Mouse (Mus musculus): ENCODE data around the gene Ctcfl. TPM values are rescaled to one million over a fixed set of nuclear protein-coding genes. Genes with fewer than 3 reads are reported as not detected.
"Not testable (repeated sequence)": the region's sequence is repeated elsewhere in the genome, so short reads cannot be mapped to it uniquely, and the experiment has no call there.

Ctcfl gene
- polyA plus RNA-seq, 1 experiment from 2014 or later = 0.04 TPM

GRCm38 (mm10) chr2:173132794-173133300 is 13.5 kb upstream of the Ctcfl start:
- no peak for DNase-seq (ENCODE audit: low spot score)

GRCm38 (mm10) chr2:173132262-173132661 is 12.9 kb upstream of the Ctcfl start:
- Histone ChIP-seq H3K27me3 (ENCODE audit: insufficient read depth, poor library complexity, severe bottlenecking) (peaks cover 7% of the 10 kb centered on the region; the same call in 1 of the 2 replicates), H3K9me3 (peaks cover 2% of the 10 kb centered on the region; the same call in 1 of the 2 replicates), H3K27ac (no peak overlapping the region), H3K36me3 (no peaks in the 10 kb centered on the region), H3K4me3 (no peak overlapping the region), H3K4me1 (replicated peaks) (peaks cover 8% of the 10 kb centered on the region; the same call in 1 of the 2 replicates)
- WGBS = 88% methylated on average over 13 of the region's 13 CpGs
- DNase-seq (ENCODE audit: low spot score) = no peak

More at GRCm38 (mm10) chr2:173132794-173133300, 13.5 kb upstream of the Ctcfl start:
- H3K4me1 ChIP-seq (replicated peaks) = peaks cover 8% of the 10 kb centered on the region; the same call in 1 of the 2 replicates
- 76% methylated on average over 8 of the region's 8 CpGs for WGBS
- H3K36me3 ChIP-seq = no peaks in the 10 kb centered on the region
- no peaks in the 10 kb centered on the region for H3K9me3 ChIP-seq
- no peak overlapping the region for H3K4me3 ChIP-seq
- peaks cover 7% of the 10 kb centered on the region; the same call in 1 of the 2 replicates for H3K27me3 ChIP-seq (ENCODE audit: insufficient read depth, poor library complexity, severe bottlenecking)
- no peak overlapping the region for H3K27ac ChIP-seq

DNA sequence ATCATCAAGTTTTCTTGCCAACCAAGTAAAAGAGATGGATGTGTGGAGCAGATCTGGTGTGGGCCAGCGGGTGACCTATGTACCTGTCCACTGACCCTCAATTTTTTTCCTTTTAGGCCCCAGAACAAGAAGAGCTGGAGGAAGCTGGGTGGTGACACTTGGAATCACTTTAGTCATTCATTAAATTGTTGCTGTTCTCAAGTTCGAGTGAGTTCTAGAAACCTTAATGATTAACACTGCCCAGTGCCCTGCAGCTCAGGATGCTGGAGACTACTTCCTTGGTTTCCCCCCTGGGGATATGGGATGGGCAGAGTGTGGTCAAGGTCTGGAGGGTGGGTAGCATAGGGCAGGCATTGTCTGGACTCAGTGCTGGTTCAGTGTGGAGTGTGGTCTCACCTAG is 9.8 kb upstream of the Ctcfl start:
- H3K36me3 ChIP-seq = no peaks in the 10 kb centered on the region
- H3K4me3 ChIP-seq = no peak overlapping the region
- DNase-seq (ENCODE audit: low spot score) = no peak
- H3K27ac ChIP-seq = no peak overlapping the region
- no peaks in the 10 kb centered on the region; the same call in 1 of the 2 replicates for H3K27me3 ChIP-seq (ENCODE audit: insufficient read depth, poor library complexity, severe bottlenecking)
- H3K4me1 ChIP-seq (replicated peaks) = peaks cover 8% of the 10 kb centered on the region; the same call in 1 of the 2 replicates
- H3K9me3 ChIP-seq = peaks cover 3% of the 10 kb centered on the region; the same call in 1 of the 2 replicates
- 82% methylated on average over 2 of the region's 2 CpGs for WGBS

- Histone ChIP-seq H3K4me3 (no peak overlapping the region), H3K27me3 (ENCODE audit: insufficient read depth, poor library complexity, severe bottlenecking) (no peaks in the 10 kb centered on the region; the same call in 1 of the 2 replicates), H3K4me1 (replicated peaks) (no peaks in the 10 kb centered on the region), H3K9me3 (peaks cover 3% of the 10 kb centered on the region; the same call in 1 of the 2 replicates), H3K36me3 (no peaks in the 10 kb centered on the region), H3K27ac (no peak overlapping the region)
- no peak for DNase-seq (ENCODE audit: low spot score)
- 89% methylated on average over 4 of the region's 4 CpGs for WGBS
Observed at GRCm38 (mm10) chr2:173126386-173126785, 7.1 kb upstream of the Ctcfl start.

DNA sequence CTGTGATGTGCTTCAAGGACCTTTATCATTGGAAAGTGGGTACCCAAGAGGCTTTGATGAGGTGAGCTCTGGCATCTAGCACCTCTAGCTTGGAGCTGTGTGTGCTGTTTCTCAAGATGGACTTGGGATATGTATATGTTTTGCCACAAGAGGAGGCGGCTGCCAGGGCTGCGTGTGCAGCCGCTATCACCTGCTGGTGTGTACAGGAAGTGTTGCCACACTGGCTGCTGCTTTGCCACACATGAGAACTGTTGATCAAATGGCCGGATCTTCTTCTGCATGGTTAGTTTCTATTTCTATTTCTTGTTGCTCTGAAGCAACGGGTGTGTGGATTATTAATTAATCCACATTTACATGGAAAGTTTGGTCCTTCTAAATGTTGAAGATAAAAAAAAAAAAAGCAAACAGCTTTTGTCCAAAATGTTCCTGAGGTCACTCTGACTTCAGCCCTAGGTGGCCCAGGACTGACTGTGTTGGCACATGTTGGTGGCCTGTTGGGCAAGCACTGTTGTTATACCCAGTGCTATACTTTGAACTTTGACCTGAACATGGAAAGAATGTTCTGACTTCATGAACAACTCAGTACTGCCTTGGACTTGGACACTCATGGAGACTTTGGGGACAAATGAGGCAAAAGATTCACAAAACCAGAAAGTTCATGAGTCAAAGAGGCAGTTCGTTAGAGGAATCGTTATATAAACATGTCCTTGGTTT is 4.9 kb upstream of the Ctcfl start:
- Histone ChIP-seq H3K36me3 (no peaks in the 10 kb centered on the region), H3K4me3 (no peak overlapping the region), H3K9me3 (peaks cover 5% of the 10 kb centered on the region; the same call in 1 of the 2 replicates), H3K27ac (no peak overlapping the region), H3K27me3 (ENCODE audit: insufficient read depth, poor library complexity, severe bottlenecking) (no peaks in the 10 kb centered on the region), H3K4me1 (replicated peaks) (no peaks in the 10 kb centered on the region)
- DNase-seq (ENCODE audit: low spot score) = no peak
- 90% methylated on average over 7 of the region's 7 CpGs for WGBS

DNA sequence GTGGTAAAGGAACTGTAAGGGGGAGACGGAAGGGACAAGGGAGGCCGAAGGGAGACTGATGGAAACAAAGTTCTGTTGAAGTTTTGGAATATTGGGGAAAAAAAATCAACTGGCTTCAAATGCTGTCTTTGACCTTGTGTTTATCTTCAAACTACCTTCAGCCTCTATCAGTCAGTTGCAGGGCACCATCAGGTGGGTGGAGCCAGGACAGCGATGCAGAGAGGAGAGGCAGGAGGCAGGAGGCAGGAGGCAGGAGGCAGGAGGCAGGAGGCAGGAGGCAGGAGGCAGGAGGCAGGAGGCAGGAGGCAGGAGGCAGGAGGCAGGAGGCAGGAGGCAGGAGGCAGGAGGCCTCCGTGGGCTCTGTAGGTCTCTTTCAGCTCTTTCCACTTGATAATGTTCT is 792 bp upstream of the Ctcfl start:
- H3K27ac ChIP-seq; H3K36me3 ChIP-seq; H3K9me3 ChIP-seq; H3K4me1 ChIP-seq (replicated peaks); DNase-seq (ENCODE audit: low spot score); H3K4me3 ChIP-seq; H3K27me3 ChIP-seq (ENCODE audit: insufficient read depth, poor library complexity, severe bottlenecking): not testable (repeated sequence)
- WGBS = 64% methylated on average over 4 of the region's 4 CpGs

DNA sequence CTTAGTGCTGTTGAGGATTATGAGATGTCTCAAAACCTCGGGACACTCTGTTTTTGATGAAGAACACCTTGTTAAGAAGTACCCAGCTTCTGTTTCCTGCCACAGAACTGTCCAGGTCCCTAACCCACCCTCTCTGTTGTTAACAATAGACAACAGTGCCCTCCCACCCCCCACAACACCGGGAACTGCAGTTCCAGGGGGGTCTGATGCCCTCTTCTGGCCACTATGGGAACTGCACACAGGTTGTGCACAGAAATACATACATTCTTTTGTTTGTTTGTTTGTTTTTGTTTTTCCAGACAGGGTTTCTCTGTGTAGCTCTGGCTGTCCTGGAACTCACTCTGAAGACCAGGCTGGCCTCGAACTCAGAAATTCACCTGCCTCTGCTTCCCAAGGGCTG is 5.5 kb downstream of the Ctcfl start:
- H3K4me3 ChIP-seq; DNase-seq (ENCODE audit: low spot score); H3K4me1 ChIP-seq (replicated peaks); H3K9me3 ChIP-seq; H3K27me3 ChIP-seq (ENCODE audit: insufficient read depth, poor library complexity, severe bottlenecking); H3K36me3 ChIP-seq; H3K27ac ChIP-seq: not testable (repeated sequence)
- 65% methylated on average over 3 of the region's 3 CpGs for WGBS

GRCm38 (mm10) chr2:173110571-173110970 is 8.8 kb downstream of the Ctcfl start:
- Histone ChIP-seq H3K4me3 (no peak overlapping the region), H3K27me3 (ENCODE audit: insufficient read depth, poor library complexity, severe bottlenecking) (peaks cover 7% of the 10 kb centered on the region; the same call in 1 of the 2 replicates), H3K4me1 (replicated peaks) (no peaks in the 10 kb centered on the region), H3K36me3 (no peaks in the 10 kb centered on the region), H3K27ac (no peak overlapping the region), H3K9me3 (peaks cover 10% of the 10 kb centered on the region)
- DNase-seq (ENCODE audit: low spot score) = no peak
- WGBS = 92% methylated on average over 9 of the region's 9 CpGs

- Histone ChIP-seq H3K27me3 (ENCODE audit: insufficient read depth, poor library complexity, severe bottlenecking) (peaks cover 7% of the 10 kb centered on the region; the same call in 1 of the 2 replicates), H3K36me3 (no peaks in the 10 kb centered on the region), H3K27ac (no peak overlapping the region), H3K4me3 (no peak overlapping the region), H3K9me3 (peaks cover 10% of the 10 kb centered on the region; the same call in 1 of the 2 replicates), H3K4me1 (replicated peaks) (no peaks in the 10 kb centered on the region)
- no peak for DNase-seq (ENCODE audit: low spot score)
- 92% methylated on average over 7 of the region's 7 CpGs for WGBS
Observed at GRCm38 (mm10) chr2:173109510-173109909, 9.8 kb downstream of the Ctcfl start.

GRCm38 (mm10) chr2:173108509-173109190 is 10.7 kb downstream of the Ctcfl start:
- 89% methylated on average over 6 of the region's 6 CpGs for WGBS
- DNase-seq (ENCODE audit: low spot score) = no peak

DNA sequence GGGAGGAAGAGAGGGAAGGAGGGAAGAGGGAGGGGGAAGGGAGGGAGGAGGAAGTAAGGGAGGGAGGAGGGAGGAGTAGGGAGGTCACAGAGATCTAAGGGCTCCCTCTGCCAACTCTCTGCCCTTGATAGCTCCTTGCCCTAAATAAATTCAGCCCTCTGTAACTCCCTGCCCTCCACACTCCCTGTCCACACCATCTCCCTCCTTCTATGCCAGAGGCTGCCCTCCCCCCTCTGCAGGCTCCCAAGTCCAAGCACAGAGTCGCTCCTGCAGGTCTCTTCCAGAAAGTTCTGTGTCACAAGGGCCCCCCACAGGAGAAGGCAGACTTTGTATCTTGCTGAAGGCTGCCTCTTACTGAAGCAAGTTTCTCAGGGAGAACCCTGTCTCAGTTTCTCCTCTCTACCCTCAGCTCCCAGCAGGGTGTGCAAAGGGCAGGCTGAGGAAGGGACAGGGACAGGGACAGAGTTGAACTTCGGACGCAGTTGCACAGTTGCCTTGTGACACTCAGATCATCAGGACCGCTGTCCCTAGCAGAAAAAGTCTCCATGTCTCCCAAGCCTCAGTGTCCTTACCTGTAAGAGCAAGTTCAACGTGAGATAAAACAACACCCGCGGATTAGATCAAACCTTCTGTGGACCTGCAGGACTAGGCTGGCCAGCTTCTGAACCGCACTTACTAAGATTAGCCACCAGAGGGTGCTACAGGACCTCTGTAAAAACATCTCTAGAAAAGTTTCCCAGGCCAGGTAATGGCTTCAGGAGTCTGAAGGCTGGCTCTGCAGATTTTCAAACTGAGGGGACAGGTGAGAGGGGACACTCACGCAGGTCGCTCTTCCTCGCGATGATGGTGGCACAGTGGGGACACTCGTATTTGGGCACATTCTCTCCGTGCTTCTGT is 12.2 kb downstream of the Ctcfl start:
- WGBS = 19% methylated on average over 14 of the region's 14 CpGs
- Histone ChIP-seq H3K4me3 (no peak overlapping the region), H3K9me3 (0 out of 2 replicates have a peak, but pooled peaks cover 5% of the 10 kb centered on the region), H3K27ac (no peak overlapping the region), H3K4me1 (replicated peaks) (0 out of 2 replicates have a peak, but pooled peaks cover 6% of the 10 kb centered on the region), H3K36me3 (no peaks in the 10 kb centered on the region), H3K27me3 (ENCODE audit: insufficient read depth, poor library complexity, severe bottlenecking) (peaks cover 7% of the 10 kb centered on the region; the same call in 1 of the 2 replicates)
- peak; percentile 61 for DNase-seq (ENCODE audit: low spot score)

More at GRCm38 (mm10) chr2:173108509-173109190, 10.7 kb downstream of the Ctcfl start:
- 0 out of 2 replicates have a peak, but pooled peaks cover 4% of the 10 kb centered on the region for H3K4me1 ChIP-seq (replicated peaks)
- no peak overlapping the region for H3K4me3 ChIP-seq
- H3K9me3 ChIP-seq = peaks cover 5% of the 10 kb centered on the region; the same call in 1 of the 2 replicates
- H3K36me3 ChIP-seq = no peaks in the 10 kb centered on the region
- peaks cover 7% of the 10 kb centered on the region; the same call in 1 of the 2 replicates for H3K27me3 ChIP-seq (ENCODE audit: insufficient read depth, poor library complexity, severe bottlenecking)
- H3K27ac ChIP-seq = no peak overlapping the region

DNA sequence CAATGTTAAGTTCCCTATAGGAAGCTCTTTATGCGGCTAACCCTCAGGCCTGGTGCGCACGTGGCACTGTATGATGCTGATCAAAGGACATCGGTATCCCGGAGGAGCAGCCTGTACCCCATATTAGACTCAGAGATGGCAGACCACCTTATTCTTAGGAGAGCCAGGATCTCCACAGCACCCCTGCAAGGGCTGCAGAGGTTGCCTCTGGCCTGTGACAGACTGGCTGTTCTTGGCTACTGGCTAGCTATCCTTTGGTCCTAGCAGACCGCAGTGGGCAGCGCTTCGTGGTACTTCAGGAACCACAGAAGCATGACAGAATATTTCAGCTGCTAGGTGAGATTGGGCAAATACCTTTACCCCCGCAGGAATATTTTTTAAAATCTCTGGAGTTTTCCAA is 12.9 kb downstream of the Ctcfl start:
- Histone ChIP-seq H3K27me3 (ENCODE audit: insufficient read depth, poor library complexity, severe bottlenecking) (peaks cover 7% of the 10 kb centered on the region; the same call in 1 of the 2 replicates), H3K4me1 (replicated peaks) (0 out of 2 replicates have a peak, but pooled peaks cover 6% of the 10 kb centered on the region), H3K4me3 (no peak overlapping the region), H3K36me3 (no peaks in the 10 kb centered on the region), H3K27ac (no peak overlapping the region), H3K9me3 (0 out of 2 replicates have a peak, but pooled peaks cover 1% of the 10 kb centered on the region)
- 83% methylated on average over 9 of the region's 9 CpGs for WGBS
- no peak for DNase-seq (ENCODE audit: low spot score)
